14 mouse cellular contexts compared by ENCODE assay signal in genomic region chr8:53954476-53955158, GRCm38 (mm10).
"Had no signal": no experiment of that assay in that cellular context is flagged by ENCODE, and none has a peak within 500 bp of the region (broad histone marks: within the 10 kb centered on the region; RNA-seq: fewer than 3 reads in every experiment).

No protein-coding gene starts in this region.

- H3K36me3 ChIP-seq: limb, embryonic 13.5 days; midbrain, embryonic 12.5 days; neural tube, embryonic 13.5 days had no signal

- ATAC-seq: hindbrain, postnatal 0 days; midbrain, embryonic 16.5 days had no signal

- H3K9ac ChIP-seq: limb, embryonic 13.5 days; liver, embryonic 14.5 days; midbrain, embryonic 12.5 days; neural tube, embryonic 13.5 days had no signal

- H3K4me3 ChIP-seq: layer of hippocampus, adult 2 months; limb, embryonic 13.5 days; midbrain, embryonic 12.5 days; neural tube, embryonic 13.5 days had no signal

- H3K9me3 ChIP-seq: limb, embryonic 13.5 days; midbrain, embryonic 12.5 days; neural tube, embryonic 13.5 days had no signal

- H3K4me1 ChIP-seq: limb, embryonic 13.5 days; midbrain, embryonic 12.5 days; neural tube, embryonic 13.5 days had no signal

- H3K27ac ChIP-seq: hindbrain, postnatal 0 days; layer of hippocampus, adult 2 months; limb, embryonic 13.5 days; liver, embryonic 14.5 days; midbrain, embryonic 12.5 days; neural tube, embryonic 13.5 days had no signal

- H3K4me2 ChIP-seq: limb, embryonic 13.5 days; midbrain, embryonic 12.5 days; neural tube, embryonic 13.5 days had no signal

- H3K27me3 ChIP-seq: limb, embryonic 13.5 days; midbrain, embryonic 12.5 days; neural tube, embryonic 13.5 days had no signal

- DNase-seq: kidney, adult 8-10 months; kidney, postnatal 25 days; left cerebral cortex, postnatal 4 days; lung, adult 18-20 months; right cerebral cortex, adult 18-20 months; right cerebral cortex, postnatal 25 days; thymus, postnatal 36 days had no signal
